Mouse (Mus musculus) cortical plate, adult 2 months (tissue): ENCODE data around the gene Vcan. TPM values are rescaled to one million over a fixed set of nuclear protein-coding genes. Genes with fewer than 3 reads are reported as not detected.

Experiments
- H3K27ac ChIP-seq: fragments of 200-500 bp; 2 replicates; pipeline ENCODE4 v1.5.1; 2012; ENCODE audit warnings: low read length, control low read depth, inconsistent platforms; ENCODE audit not compliant: insufficient read depth
- H3K4me1 ChIP-seq: fragments of 200-500 bp; 2 replicates; pipeline ENCODE4 v1.6.1; 2011; ENCODE audit warnings: low read length; ENCODE audit not compliant: control insufficient read depth, insufficient read depth
- H3K4me3 ChIP-seq: fragments of 200-500 bp; 2 replicates; pipeline ENCODE4 v1.5.1; 2011; ENCODE audit warnings: mild to moderate bottlenecking, low read length, control low read depth; ENCODE audit not compliant: insufficient read depth
- CTCF ChIP-seq: fragments of 200-500 bp; IDR thresholded peaks from 2 replicates; pipeline ENCODE4 v1.5.1; 2011; ENCODE audit warnings: mild to moderate bottlenecking, control low read depth, low read length; ENCODE audit not compliant: insufficient read depth; ENCODE audit errors: extremely low read depth
- POLR2A ChIP-seq: fragments of 200-500 bp; IDR thresholded peaks from 2 replicates; pipeline ENCODE4 v1.6.1; 2011; ENCODE audit warnings: mild to moderate bottlenecking, low read length, control low read depth; ENCODE audit not compliant: insufficient read depth; ENCODE audit errors: extremely low read depth
- polyA plus RNA-seq: library from polyadenylated mRNA; depleted of rRNA; stranded (reverse); fragments of >200 nt; gene quantifications from 2 replicates; pipeline ENCODE4 v1.2.3, GENCODE M21; 2012

Vcan gene
- polyA plus RNA-seq, 1 experiment: 6.3 TPM

- H3K4me1 ChIP-seq: no peaks in the 10 kb centered on the region
- no peak overlapping the region for H3K4me3 ChIP-seq
- TF ChIP-seq CTCF (no peak), POLR2A (no peak)
- no peak overlapping the region for H3K27ac ChIP-seq
Observed at GRCm38 (mm10) chr13:89682254-89682653, 60.1 kb downstream of the Vcan start.

GRCm38 (mm10) chr13:89679756-89680155, 62.6 kb downstream of the Vcan start:
- Histone ChIP-seq H3K27ac (no peak overlapping the region), H3K4me1 (no peaks in the 10 kb centered on the region), H3K4me3 (no peak overlapping the region)
- no peak for TF ChIP-seq POLR2A
- TF ChIP-seq CTCF: no peak

DNA sequence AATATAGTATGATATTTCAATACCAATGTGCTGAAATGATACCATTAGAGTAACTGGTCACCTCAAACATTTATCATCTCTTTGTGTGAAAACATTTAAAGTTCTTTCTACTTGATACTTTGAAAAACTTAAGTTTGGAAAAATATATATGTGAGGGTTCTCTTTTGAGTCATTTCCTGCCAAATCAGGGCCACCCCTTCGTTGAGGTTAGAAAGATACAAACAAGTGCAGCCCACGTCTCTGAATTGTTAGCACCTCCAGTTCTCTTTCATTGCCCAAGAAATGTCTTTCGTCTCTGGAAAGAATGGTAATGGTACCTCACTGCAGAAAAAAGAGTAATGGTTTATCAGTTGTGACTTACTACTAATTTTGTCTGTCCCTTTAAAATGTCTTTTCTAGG, 71.8 kb downstream of the Vcan start:
- TF ChIP-seq CTCF (no peak), POLR2A (no peak)
- no peak overlapping the region for H3K4me3 ChIP-seq
- H3K4me1 ChIP-seq: no peaks in the 10 kb centered on the region
- H3K27ac ChIP-seq: no peak overlapping the region

DNA sequence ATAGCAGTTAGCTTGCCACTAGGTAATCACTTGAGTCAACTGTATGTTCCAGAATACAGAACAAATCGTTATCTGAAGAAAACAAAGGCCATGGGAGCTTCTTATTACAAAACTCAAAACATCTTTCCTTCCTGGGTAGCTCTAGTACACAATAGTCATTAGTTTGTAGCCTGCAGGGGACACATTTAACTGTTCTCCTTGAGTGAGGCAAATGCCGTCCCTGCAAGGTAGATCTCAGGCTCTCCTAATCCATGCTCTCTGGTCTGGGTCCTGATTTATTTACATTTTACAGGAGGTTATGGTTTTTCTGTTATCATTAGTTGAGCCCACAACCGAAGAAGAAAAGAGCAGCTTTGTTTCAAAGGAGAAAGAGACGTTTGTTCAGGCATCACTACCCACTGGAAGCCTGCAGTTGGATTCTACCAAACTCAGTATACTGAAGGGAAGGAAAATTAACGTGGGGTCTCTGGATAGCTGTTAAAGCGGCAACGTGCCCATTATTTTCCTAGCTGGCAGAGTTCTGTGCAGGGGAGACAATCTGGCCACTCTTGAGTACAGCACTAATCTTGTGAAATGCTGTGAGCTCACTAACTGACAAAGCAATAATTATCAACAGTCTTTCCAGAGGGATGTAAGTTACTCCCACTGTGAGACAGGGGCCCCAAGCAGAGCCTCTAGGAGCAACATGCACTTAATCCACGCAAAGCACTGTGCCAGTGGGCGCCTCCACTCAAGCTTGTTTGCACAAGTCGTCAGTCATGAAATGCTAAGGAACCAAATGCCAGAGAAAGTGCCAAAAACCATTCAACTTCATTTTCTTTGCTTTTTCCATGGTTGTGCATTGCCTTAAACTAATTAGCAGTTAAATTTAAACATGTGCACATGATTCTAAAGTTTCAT, 73.1 kb downstream of the Vcan start:
- 0 out of 2 replicates have a peak overlapping the region, but pooled peaks have one; percentile 35 for H3K27ac ChIP-seq
- H3K4me1 ChIP-seq: no peaks in the 10 kb centered on the region
- TF ChIP-seq POLR2A (no peak), CTCF (no peak)
- H3K4me3 ChIP-seq: no peak overlapping the region

DNA sequence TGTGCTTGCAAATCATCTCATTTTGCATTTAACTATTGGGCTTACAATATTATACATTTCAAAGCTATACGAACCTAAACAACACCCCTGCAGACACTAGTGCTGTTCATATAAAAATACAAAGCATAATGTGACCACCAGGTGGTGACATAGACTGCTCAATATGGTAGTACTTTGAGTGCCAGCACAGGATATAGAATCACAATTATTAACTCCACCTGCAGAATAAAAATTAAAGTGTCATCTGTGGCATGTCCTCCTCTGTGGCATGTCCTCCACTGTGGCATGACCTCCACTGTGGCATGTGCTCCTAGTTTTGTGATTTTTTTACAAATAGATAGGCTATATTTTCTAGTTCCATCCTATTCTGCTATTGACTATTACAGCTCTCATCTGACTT, 74.2 kb downstream of the Vcan start:
- H3K4me1 ChIP-seq: no peaks in the 10 kb centered on the region
- no peak overlapping the region for H3K4me3 ChIP-seq
- TF ChIP-seq POLR2A (no peak), CTCF (peak; percentile 24; the same call in 1 of the 2 replicates)
- no peak overlapping the region for H3K27ac ChIP-seq

DNA sequence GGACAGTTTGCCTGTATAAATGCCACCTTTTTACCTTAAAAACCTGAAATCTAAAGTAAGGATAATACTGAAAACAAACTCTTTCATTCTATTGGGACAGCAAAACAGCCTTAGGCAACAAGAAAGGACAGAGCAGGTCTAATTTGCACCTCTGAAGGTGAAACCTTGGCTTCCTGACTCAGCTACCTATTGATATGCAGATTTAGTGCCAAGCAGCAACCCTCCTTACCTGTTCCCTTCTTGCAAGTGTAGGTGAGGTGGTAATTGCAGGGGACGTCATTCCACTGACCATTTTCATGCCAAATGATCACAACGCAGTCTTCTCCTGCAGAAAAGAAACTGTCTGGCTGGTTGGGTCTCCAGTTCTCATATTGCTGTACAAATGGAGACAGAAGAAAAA, 80.6 kb downstream of the Vcan start:
- no peak overlapping the region for H3K27ac ChIP-seq
- TF ChIP-seq POLR2A (no peak), CTCF (no peak)
- no peaks in the 10 kb centered on the region for H3K4me1 ChIP-seq
- no peak overlapping the region for H3K4me3 ChIP-seq

GRCm38 (mm10) chr13:89657046-89657445, 85.3 kb downstream of the Vcan start:
- TF ChIP-seq POLR2A: no peak
- TF ChIP-seq CTCF: no peak
- H3K4me3 ChIP-seq: peak overlapping the region; percentile 40; the same call in 1 of the 2 replicates
- no peak overlapping the region for H3K27ac ChIP-seq
- no peaks in the 10 kb centered on the region for H3K4me1 ChIP-seq

GRCm38 (mm10) chr13:89653279-89653678, 89.0 kb downstream of the Vcan start:
- no peak overlapping the region for H3K27ac ChIP-seq
- no peak overlapping the region for H3K4me3 ChIP-seq
- no peaks in the 10 kb centered on the region for H3K4me1 ChIP-seq
- no peak for TF ChIP-seq CTCF
- no peak for TF ChIP-seq POLR2A

DNA sequence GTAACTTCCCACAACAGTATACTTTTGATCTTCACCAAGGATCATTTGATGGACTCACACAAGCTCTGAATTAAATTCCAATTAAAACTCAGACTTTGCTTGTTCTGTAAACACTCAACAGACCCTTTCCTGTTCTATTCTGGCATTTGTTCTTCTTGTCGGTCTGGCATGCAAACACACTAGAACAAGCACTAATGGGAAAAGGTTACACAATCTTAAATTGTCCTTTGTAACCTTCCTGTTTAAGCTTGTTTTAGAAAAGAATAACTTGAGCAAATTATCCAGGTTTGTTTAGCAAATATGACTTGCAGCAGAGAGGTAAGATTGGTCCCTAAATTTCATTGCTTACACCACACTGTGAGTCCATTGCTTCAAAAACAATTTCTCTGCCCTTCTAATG, 89.5 kb downstream of the Vcan start:
- H3K27ac ChIP-seq: no peak overlapping the region
- H3K4me3 ChIP-seq: no peak overlapping the region
- no peaks in the 10 kb centered on the region for H3K4me1 ChIP-seq
- TF ChIP-seq POLR2A: no peak
- TF ChIP-seq CTCF: no peak

DNA sequence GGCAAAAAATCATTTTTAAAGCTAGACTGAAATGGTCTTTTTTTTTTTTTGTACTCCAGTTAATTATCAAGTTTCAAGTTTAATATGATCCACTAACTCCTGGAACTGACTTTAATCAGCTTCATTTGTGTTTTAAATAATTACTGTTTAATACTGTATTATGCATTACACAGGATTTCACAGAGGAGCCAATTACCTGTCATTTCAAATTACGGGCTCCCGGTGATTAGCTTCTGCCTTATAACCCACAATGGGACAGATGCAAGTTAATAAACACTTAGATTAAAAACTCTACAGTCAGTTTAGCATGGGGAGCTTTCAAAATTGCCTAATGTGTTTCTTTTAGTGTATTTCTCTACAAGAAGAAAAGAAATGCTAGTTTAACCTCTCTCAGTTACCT, 96.7 kb downstream of the Vcan start:
- Histone ChIP-seq H3K4me1 (no peaks in the 10 kb centered on the region), H3K27ac (no peak overlapping the region), H3K4me3 (no peak overlapping the region)
- TF ChIP-seq POLR2A (no peak), CTCF (no peak)
